Mouse (Mus musculus): Measurements from ENCODE around the gene Ptpn13. TPM values are rescaled to one million over a fixed set of nuclear protein-coding genes. Genes with fewer than 3 reads are reported as not detected.

The Ptpn13 gene
- total and polyA plus RNA-seq, 2 experiments from 2014 or later = 2.6 to 14.1 TPM

DNA sequence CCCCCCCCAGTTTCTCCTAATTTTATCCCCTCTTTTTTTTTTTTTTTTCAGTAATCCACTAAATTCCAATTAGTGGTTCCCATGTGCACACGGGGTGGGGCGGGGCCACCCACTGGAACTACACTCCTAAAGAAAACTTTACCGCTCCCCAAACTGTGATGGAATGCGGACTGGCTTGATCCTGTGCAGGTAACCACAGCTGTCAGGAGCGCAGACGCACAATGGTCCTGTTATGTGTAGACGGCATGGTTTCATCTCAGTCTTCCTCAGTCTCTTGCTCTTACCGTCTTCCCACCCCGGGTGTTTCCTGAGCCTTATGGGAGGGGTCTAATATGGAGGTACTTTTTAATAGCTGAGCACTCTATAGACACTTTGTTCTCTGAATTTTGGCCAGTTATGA lies 7.0 kb upstream of the Ptpn13 start:
- 84% methylated on average over 9 of the region's 9 CpGs for WGBS
- no peaks in the 10 kb centered on the region for H3K9me3 ChIP-seq (ENCODE audit: low read length)

GRCm38 (mm10) chr5:103418886-103419285 lies 6.1 kb upstream of the Ptpn13 start:
- Histone ChIP-seq H3K9me3 (ENCODE audit: low read length) (no peaks in the 10 kb centered on the region), H3K27me3 (ENCODE audit: insufficient read depth, low read length) (no peaks in the 10 kb centered on the region), H3K36me3 (ENCODE audit: insufficient read depth, low read length) (no peaks in the 10 kb centered on the region), H3K4me1 (ENCODE audit: insufficient read depth, low read length) (no peaks in the 10 kb centered on the region), H3K27ac (ENCODE audit: low read depth, low read length) (no peak overlapping the region), H3K4me3 (ENCODE audit: low read depth, low read length) (no peak overlapping the region), H3K4me2 (ENCODE audit: low read depth, low read length, poor library complexity, severe bottlenecking) (no peak overlapping the region), H3K9ac (replicated peaks; ENCODE audit: low read length, poor library complexity, severe bottlenecking) (no peak overlapping the region)
- ATAC-seq (ENCODE audit: low FRiP score) (no peak), DNase-seq (ENCODE audit: low spot score) (no peak)
- no peak for TF ChIP-seq CTCF (IDR thresholded peaks at IDR 0.05)
- 63% methylated on average over 3 of the region's 3 CpGs for WGBS

More for the DNA sequence above, 7.0 kb upstream of the Ptpn13 start:
- no peak overlapping the region for H3K4me2 ChIP-seq (ENCODE audit: low read depth, low read length, poor library complexity, severe bottlenecking)
- H3K4me3 ChIP-seq (ENCODE audit: low read depth, low read length) = no peak overlapping the region
- H3K27me3 ChIP-seq (ENCODE audit: insufficient read depth, low read length) = no peaks in the 10 kb centered on the region
- no peak for DNase-seq (ENCODE audit: low spot score)
- no peak for TF ChIP-seq CTCF (IDR thresholded peaks at IDR 0.05)
- no peaks in the 10 kb centered on the region for H3K4me1 ChIP-seq (ENCODE audit: insufficient read depth, low read length)
- no peak overlapping the region for H3K27ac ChIP-seq (ENCODE audit: low read depth, low read length)
- no peaks in the 10 kb centered on the region for H3K36me3 ChIP-seq (ENCODE audit: insufficient read depth, low read length)
- H3K9ac ChIP-seq (replicated peaks; ENCODE audit: low read length, poor library complexity, severe bottlenecking) = no peak overlapping the region
- ATAC-seq (ENCODE audit: low FRiP score) = no peak

DNA sequence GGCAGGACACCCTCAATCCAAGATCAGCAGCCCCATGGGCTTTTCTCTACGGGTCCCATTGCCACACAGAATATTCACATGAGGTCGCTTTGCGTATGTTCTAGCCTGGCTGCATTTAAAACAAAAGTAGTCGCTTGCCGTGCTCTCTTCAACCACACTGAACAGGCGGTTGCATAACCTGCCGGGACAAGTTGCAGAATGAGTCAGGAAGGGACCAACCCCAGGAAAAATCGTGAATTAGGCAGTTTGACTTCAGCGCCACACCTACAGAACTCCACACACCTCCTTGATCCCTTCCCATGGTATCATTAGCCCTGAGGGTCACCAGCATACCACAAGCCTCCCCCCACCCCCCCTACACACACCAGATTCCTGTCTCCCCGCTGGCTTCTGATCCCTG lies 4.4 kb upstream of the Ptpn13 start:
- H3K4me1 ChIP-seq (ENCODE audit: insufficient read depth, low read length) = no peaks in the 10 kb centered on the region
- no peaks in the 10 kb centered on the region for H3K27me3 ChIP-seq (ENCODE audit: insufficient read depth, low read length)
- DNase-seq (ENCODE audit: low spot score) (no peak), ATAC-seq (ENCODE audit: low FRiP score) (no peak)
- TF ChIP-seq CTCF (IDR thresholded peaks at IDR 0.05) = no peak
- H3K9ac ChIP-seq (replicated peaks; ENCODE audit: low read length, poor library complexity, severe bottlenecking) = no peak overlapping the region
- WGBS = 54% methylated on average over 10 of the region's 10 CpGs
- H3K9me3 ChIP-seq (ENCODE audit: low read length) = no peaks in the 10 kb centered on the region
- no peak overlapping the region for H3K4me3 ChIP-seq (ENCODE audit: low read depth, low read length)
- H3K4me2 ChIP-seq (ENCODE audit: low read depth, low read length, poor library complexity, severe bottlenecking) = no peak overlapping the region
- no peaks in the 10 kb centered on the region for H3K36me3 ChIP-seq (ENCODE audit: insufficient read depth, low read length)
- no peak overlapping the region for H3K27ac ChIP-seq (ENCODE audit: low read depth, low read length)

GRCm38 (mm10) chr5:103422609-103423008 lies 2.4 kb upstream of the Ptpn13 start:
- DNase-seq (ENCODE audit: low spot score) (no peak), ATAC-seq (ENCODE audit: low FRiP score) (no peak)
- Histone ChIP-seq H3K9ac (replicated peaks; ENCODE audit: low read length, poor library complexity, severe bottlenecking) (no peak overlapping the region), H3K36me3 (ENCODE audit: insufficient read depth, low read length) (no peaks in the 10 kb centered on the region), H3K27me3 (ENCODE audit: insufficient read depth, low read length) (no peaks in the 10 kb centered on the region), H3K4me2 (ENCODE audit: low read depth, low read length, poor library complexity, severe bottlenecking) (no peak overlapping the region), H3K4me1 (ENCODE audit: insufficient read depth, low read length) (peaks cover 3% of the 10 kb centered on the region; the same call in 1 of the 2 replicates), H3K27ac (ENCODE audit: low read depth, low read length) (no peak overlapping the region), H3K4me3 (ENCODE audit: low read depth, low read length) (no peak overlapping the region), H3K9me3 (ENCODE audit: low read length) (no peaks in the 10 kb centered on the region)
- TF ChIP-seq CTCF (IDR thresholded peaks at IDR 0.05) = no peak
- WGBS = 71% methylated on average over 6 of the region's 6 CpGs

- Histone ChIP-seq H3K36me3 (ENCODE audit: insufficient read depth, low read length) (no peaks in the 10 kb centered on the region), H3K4me1 (ENCODE audit: insufficient read depth, low read length) (peaks cover 3% of the 10 kb centered on the region; the same call in 1 of the 2 replicates), H3K27me3 (ENCODE audit: insufficient read depth, low read length) (no peaks in the 10 kb centered on the region), H3K4me2 (ENCODE audit: low read depth, low read length, poor library complexity, severe bottlenecking) (no peak overlapping the region; the same call in 1 of the 2 replicates), H3K27ac (ENCODE audit: low read depth, low read length) (no peak overlapping the region), H3K9me3 (ENCODE audit: low read length) (no peaks in the 10 kb centered on the region), H3K4me3 (ENCODE audit: low read depth, low read length) (no peak overlapping the region), H3K9ac (replicated peaks; ENCODE audit: low read length, poor library complexity, severe bottlenecking) (no peak overlapping the region)
- ATAC-seq (ENCODE audit: low FRiP score) = no peak
- WGBS = 19% methylated on average over 6 of the region's 6 CpGs
- TF ChIP-seq CTCF (IDR thresholded peaks at IDR 0.05) = no peak
- peak; percentile 6 for DNase-seq (ENCODE audit: low spot score)
Measured at GRCm38 (mm10) chr5:103423305-103423926, 1.6 kb upstream of the Ptpn13 start.

GRCm38 (mm10) chr5:103423927-103424315 lies 1.1 kb upstream of the Ptpn13 start:
- peaks cover 3% of the 10 kb centered on the region; the same call in 1 of the 2 replicates for H3K4me1 ChIP-seq (ENCODE audit: insufficient read depth, low read length)
- no peak overlapping the region for H3K4me3 ChIP-seq (ENCODE audit: low read depth, low read length)
- no peaks in the 10 kb centered on the region for H3K27me3 ChIP-seq (ENCODE audit: insufficient read depth, low read length)
- H3K27ac ChIP-seq (ENCODE audit: low read depth, low read length) = no peak overlapping the region
- DNase-seq (ENCODE audit: low spot score) = no peak
- 32% methylated on average over 5 of the region's 5 CpGs for WGBS
- no peak overlapping the region for H3K9ac ChIP-seq (replicated peaks; ENCODE audit: low read length, poor library complexity, severe bottlenecking)
- no peak for TF ChIP-seq CTCF (IDR thresholded peaks at IDR 0.05)
- H3K9me3 ChIP-seq (ENCODE audit: low read length) = no peaks in the 10 kb centered on the region
- ATAC-seq (ENCODE audit: low FRiP score) = no peak
- no peaks in the 10 kb centered on the region for H3K36me3 ChIP-seq (ENCODE audit: insufficient read depth, low read length)
- peak overlapping the region; percentile 92 for H3K4me2 ChIP-seq (ENCODE audit: low read depth, low read length, poor library complexity, severe bottlenecking)

Measured in midbrain, postnatal 0 days (tissue).